Mouse (Mus musculus) ES-E14 (cell line): ENCODE data around the gene Slc5a10. TPM values are rescaled to one million over a fixed set of nuclear protein-coding genes. Genes with fewer than 3 reads are reported as not detected.

Source experiments
- DNase-seq: peaks from one replicate; pipeline ENCODE4 v3.0.0-alpha.2; 2013; ENCODE audit warnings: low read depth, low spot score
- H3K27ac ChIP-seq: 2 replicates; pipeline ENCODE4 v1.5.1; 2012; ENCODE audit warnings: low read depth, mild to moderate bottlenecking, low read length, moderate library complexity, mixed read lengths; ENCODE audit not compliant: poor library complexity, insufficient read depth, severe bottlenecking
- H3K36me3 ChIP-seq: 2 replicates; pipeline ENCODE4 v1.6.1; 2012; ENCODE audit warnings: mild to moderate bottlenecking, low read length, moderate library complexity, mixed read lengths; ENCODE audit not compliant: control insufficient read depth, poor library complexity, insufficient read depth, severe bottlenecking
- H3K4me1 ChIP-seq, 2 experiments: fragments of 150-350 bp in 1 of 2; sonication (generic) in 1 of 2; 2 replicates each; pipeline ENCODE4 v1.6.1; 2012; ENCODE audit warnings: low read length in 2 of 2, mild to moderate bottlenecking in 1 of 2, mixed read lengths in 1 of 2; ENCODE audit not compliant: control insufficient read depth in 2 of 2, insufficient read depth in 2 of 2, poor library complexity in 1 of 2
- H3K4me3 ChIP-seq, 2 experiments: fragments of 150-350 bp in 1 of 2; sonication (generic) in 1 of 2; 2 replicates each; pipeline ENCODE4 v1.5.1; 2012; ENCODE audit warnings: low read length in 2 of 2, low read depth in 1 of 2, mild to moderate bottlenecking in 1 of 2, mixed read lengths in 1 of 2; ENCODE audit not compliant: insufficient read depth in 1 of 2, poor library complexity in 1 of 2, severe bottlenecking in 1 of 2
- H3K9ac ChIP-seq: 2 replicates; pipeline ENCODE4 v1.6.1; 2012; ENCODE audit warnings: low read depth, mild to moderate bottlenecking, low read length, mixed read lengths; ENCODE audit not compliant: poor library complexity, insufficient read depth, severe bottlenecking
- H3K9me3 ChIP-seq: fragments of 150-350 bp; sonication (generic); 2 replicates; pipeline ENCODE4 v1.6.1; 2012; ENCODE audit warnings: low read depth, mild to moderate bottlenecking, low read length; ENCODE audit not compliant: control insufficient read depth, insufficient read depth
- CHD2 ChIP-seq: IDR thresholded peaks from 2 replicates; pipeline ENCODE4 v1.6.1; 2014; ENCODE audit warnings: mild to moderate bottlenecking, low read depth, low read length, inconsistent platforms
- HCFC1 ChIP-seq: IDR thresholded peaks from 2 replicates; pipeline ENCODE4 v1.6.1; 2012; ENCODE audit warnings: low read length, inconsistent platforms, borderline replicate concordance; ENCODE audit not compliant: insufficient read depth
- MAFK ChIP-seq: IDR thresholded peaks from 2 replicates; pipeline ENCODE4 v1.6.1; 2014; ENCODE audit warnings: mild to moderate bottlenecking, low read depth, low read length, inconsistent platforms; ENCODE audit not compliant: insufficient read depth
- ZC3H11A ChIP-seq: IDR thresholded peaks from 2 replicates; pipeline ENCODE4 v1.6.1; 2012; ENCODE audit warnings: low read depth, mild to moderate bottlenecking, inconsistent platforms, low read length, borderline replicate concordance
- ZNF384 ChIP-seq: IDR thresholded peaks from 2 replicates; pipeline ENCODE4 v1.6.1; 2012; ENCODE audit warnings: low read depth, low read length, inconsistent platforms
- in situ Hi-C, 2 experiments: fragments of 600-800 bp; cut with MboI; formaldehyde crosslinking; loops; one replicate each; pipeline ENCODE4 v1.15.1; 2025; ENCODE audit warnings: low sequenced_read_pairs in 2 of 2, inconsistent platforms in 1 of 2; ENCODE audit not compliant: unreplicated experiment in 2 of 2
- total RNA-seq: library from RNA; depleted of rRNA; stranded (reverse); fragments of 300-350 nt; gene quantifications from 2 replicates; pipeline ENCODE4 v1.2.3, GENCODE M21; 2012

Slc5a10 gene
- total RNA-seq, 1 experiment: 0.45 TPM

- H3K4me3 ChIP-seq: no peak overlapping the region
- TF ChIP-seq ZC3H11A (no peak), ZNF384 (no peak), MAFK (no peak), CHD2 (no peak), HCFC1 (no peak)
- no peaks in the 10 kb centered on the region for H3K9me3 ChIP-seq
- H3K36me3 ChIP-seq: no peaks in the 10 kb centered on the region
- DNase-seq: no peak
- H3K27ac ChIP-seq: no peak overlapping the region
- H3K9ac ChIP-seq: no peak overlapping the region
- H3K4me1 ChIP-seq: peaks cover 0 to 4% of the 10 kb centered on the region in 2 experiments; a peak in 1 of 4 replicates
- in situ Hi-C loops: no loop called here
Measured at GRCm38 (mm10) chr11:61667248-61667647, 53.4 kb downstream of the Slc5a10 start.

- no peaks in the 10 kb centered on the region for H3K9me3 ChIP-seq
- no peak overlapping the region for H3K27ac ChIP-seq
- in situ Hi-C loops: no loop called here
- H3K36me3 ChIP-seq: no peaks in the 10 kb centered on the region
- DNase-seq: no peak
- no peak overlapping the region for H3K4me3 ChIP-seq
- H3K4me1 ChIP-seq: peaks cover 0 to 4% of the 10 kb centered on the region in 2 experiments; a peak in 1 of 4 replicates
- H3K9ac ChIP-seq: no peak overlapping the region
- TF ChIP-seq ZC3H11A: peak; percentile 24; the same call in 1 of the 2 replicates
- no peak for TF ChIP-seq ZNF384
Measured at GRCm38 (mm10) chr11:61665991-61666799, 54.4 kb downstream of the Slc5a10 start.

GRCm38 (mm10) chr11:61665401-61665800 is 55.2 kb downstream of the Slc5a10 start:
- Histone ChIP-seq H3K27ac (no peak overlapping the region), H3K4me3 (no peak overlapping the region)
- in situ Hi-C loops: no loop called here

GRCm38 (mm10) chr11:61662189-61662588 is 58.4 kb downstream of the Slc5a10 start:
- in situ Hi-C loops: no loop called here
- no peak overlapping the region for H3K27ac ChIP-seq
- no peak overlapping the region for H3K9ac ChIP-seq
- H3K9me3 ChIP-seq: no peaks in the 10 kb centered on the region
- DNase-seq: no peak
- no peaks in the 10 kb centered on the region; the same call in 1 of the 2 replicates for H3K36me3 ChIP-seq
- TF ChIP-seq CHD2: no peak
- no peak for TF ChIP-seq MAFK
- TF ChIP-seq ZNF384: no peak
- no peak for TF ChIP-seq ZC3H11A
- TF ChIP-seq HCFC1: no peak
- H3K4me3 ChIP-seq: no peak overlapping the region
- H3K4me1 ChIP-seq: peaks cover 0 to 5% of the 10 kb centered on the region in 2 experiments; a peak in 1 of 4 replicates

More at GRCm38 (mm10) chr11:61665401-61665800, 55.2 kb downstream of the Slc5a10 start:
- TF ChIP-seq HCFC1 (no peak), MAFK (no peak), ZC3H11A (no peak), ZNF384 (no peak), CHD2 (no peak)
- peaks cover 0 to 2% of the 10 kb centered on the region in 2 experiments; a peak in 1 of 4 replicates for H3K4me1 ChIP-seq
- no peak overlapping the region for H3K9ac ChIP-seq
- DNase-seq: no peak
- no peaks in the 10 kb centered on the region for H3K9me3 ChIP-seq
- no peaks in the 10 kb centered on the region for H3K36me3 ChIP-seq
